Mouse (Mus musculus) ES-Bruce4 (cell line): ENCODE measurements around the gene Gmcl1.

ENCODE experiments used
- CTCF ChIP-seq: IDR thresholded peaks from one replicate; pipeline ENCODE4 v1.8.1; 2011; ENCODE audit warnings: low read depth, low read length
- EP300 ChIP-seq: IDR thresholded peaks from 2 replicates; pipeline ENCODE4 v1.6.1; 2011; ENCODE audit warnings: low read depth, low read length; ENCODE audit not compliant: insufficient read depth
- POLR2A ChIP-seq: IDR thresholded peaks from one replicate; pipeline ENCODE4 v1.8.1; 2011; ENCODE audit warnings: low read length; ENCODE audit not compliant: insufficient read depth

- TF ChIP-seq CTCF = no peak
- no peak for TF ChIP-seq POLR2A
- no peak for TF ChIP-seq EP300
Measured at GRCm38 (mm10) chr6:86749817-86750216, 16.6 kb upstream of the Gmcl1 start.
